Mouse (Mus musculus) C2C12 (cell line): ENCODE measurements around the gene Zbtb6.

Experiments
- CEBPB ChIP-seq: IDR thresholded peaks from one replicate; pipeline ENCODE4 v1.6.1; 2011; ENCODE audit warnings: low read depth, mild to moderate bottlenecking, control low read depth, moderate library complexity
- CTCF ChIP-seq: IDR thresholded peaks from one replicate; pipeline ENCODE4 v1.5.1; 2011; ENCODE audit not compliant: control insufficient read depth, insufficient read depth, insufficient read length
- FOSL1 ChIP-seq: IDR thresholded peaks from one replicate; pipeline ENCODE4 v1.8.0; 2011; ENCODE audit warnings: mild to moderate bottlenecking, low read length; ENCODE audit not compliant: poor library complexity, insufficient read depth, severe bottlenecking
- MAX ChIP-seq: IDR thresholded peaks from one replicate; pipeline ENCODE4 v1.6.1; 2011; ENCODE audit warnings: mild to moderate bottlenecking, control low read depth
- MYOD1 ChIP-seq: IDR thresholded peaks from one replicate; pipeline ENCODE4 v1.6.1; 2011; ENCODE audit warnings: low read depth; ENCODE audit not compliant: control insufficient read depth, insufficient read length

GRCm38 (mm10) chr2:37460707-37461106 lies 17.7 kb upstream of the Zbtb6 start:
- no peak for TF ChIP-seq CTCF
- TF ChIP-seq MAX: no peak
- no peak for TF ChIP-seq MYOD1
- TF ChIP-seq CEBPB: no peak
- TF ChIP-seq FOSL1: no peak
